Mouse (Mus musculus) adrenal gland, postnatal 4 days (tissue): ENCODE measurements around the gene Epha6. TPM values are rescaled to one million over a fixed set of nuclear protein-coding genes. Genes with fewer than 3 reads are reported as not detected.
A peak's percentile ranks its signal among the peaks of the same experiment; 100 is the strongest.

Source experiments
- DNase-seq, 2 experiments: peaks; one replicate each; pipeline ENCODE4 v3.0.0; 2021 to 2022; ENCODE audit warnings: low spot score in 2 of 2, mixed read lengths in 2 of 2
- microRNA-seq: library from miRNA; unstranded; fragments of <30 nt; microRNA quantifications from one replicate; pipeline ENCODE4 v1.2.0, GENCODE M21; 2021
- total RNA-seq, 2 experiments: library from RNA; stranded (reverse); gene quantifications; 2 replicates each; pipeline ENCODE4 v1.2.3; 2021

The Epha6 gene
- total RNA-seq, 2 experiments from 2014 or later = 0.14 to 0.51 TPM

DNA sequence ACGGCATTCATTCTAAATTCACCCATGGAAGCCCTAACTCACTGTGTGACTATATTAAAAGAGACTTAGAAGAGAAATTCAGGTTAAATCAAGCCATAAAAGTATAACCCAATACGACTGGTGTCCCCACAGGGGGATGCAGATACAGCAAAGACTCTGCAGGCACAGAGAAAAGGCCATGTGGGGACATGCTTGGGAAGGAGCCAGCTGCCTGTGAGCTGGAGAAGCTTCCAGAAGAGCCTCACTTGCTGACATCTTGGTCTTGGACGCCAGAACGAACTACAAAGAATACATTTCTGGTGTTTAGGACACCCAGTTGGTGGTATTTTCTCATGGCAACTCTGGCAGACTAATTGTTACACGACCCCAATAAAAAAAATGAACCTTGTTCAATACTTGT lies 920.2 kb downstream of the Epha6 start:
- no peak for DNase-seq

GRCm38 (mm10) chr16:59683434-59683833 lies 921.9 kb downstream of the Epha6 start:
- peak; percentile 9 to 41 for DNase-seq

DNA sequence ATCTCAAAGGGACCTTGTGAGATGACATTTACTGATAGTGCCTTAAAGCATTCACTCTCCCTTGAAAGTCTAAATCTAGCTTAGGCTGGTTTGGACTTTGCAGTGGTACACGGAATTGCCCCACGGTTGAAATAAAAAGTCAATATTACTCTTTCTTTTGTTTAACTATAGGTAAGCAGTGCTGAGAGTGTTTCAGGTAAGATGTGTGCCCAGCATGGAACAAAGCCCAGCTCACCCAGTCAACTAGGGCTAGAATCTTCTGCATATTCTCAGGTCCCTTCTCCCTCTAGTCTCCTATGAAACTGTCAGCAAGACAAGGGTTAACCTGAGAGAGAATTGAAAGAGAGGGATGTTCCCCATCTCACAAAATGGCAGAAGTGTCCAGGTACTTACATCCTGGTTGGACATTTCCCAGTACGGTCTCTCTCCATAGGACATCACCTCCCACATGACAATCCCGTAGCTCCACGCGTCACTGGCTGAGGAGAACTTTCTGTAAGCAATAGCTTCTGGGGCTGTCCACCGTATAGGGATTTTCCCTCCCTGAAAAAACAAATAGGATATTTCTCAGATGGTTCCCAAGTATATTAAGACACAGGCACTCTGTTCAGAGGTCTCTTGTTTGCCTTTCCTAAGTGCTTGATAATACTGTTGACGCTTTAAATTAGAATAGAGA lies 923.0 kb downstream of the Epha6 start:
- DNase-seq = no peak

GRCm38 (mm10) chr16:59666938-59667337 lies 938.4 kb downstream of the Epha6 start:
- no peak for DNase-seq

DNA sequence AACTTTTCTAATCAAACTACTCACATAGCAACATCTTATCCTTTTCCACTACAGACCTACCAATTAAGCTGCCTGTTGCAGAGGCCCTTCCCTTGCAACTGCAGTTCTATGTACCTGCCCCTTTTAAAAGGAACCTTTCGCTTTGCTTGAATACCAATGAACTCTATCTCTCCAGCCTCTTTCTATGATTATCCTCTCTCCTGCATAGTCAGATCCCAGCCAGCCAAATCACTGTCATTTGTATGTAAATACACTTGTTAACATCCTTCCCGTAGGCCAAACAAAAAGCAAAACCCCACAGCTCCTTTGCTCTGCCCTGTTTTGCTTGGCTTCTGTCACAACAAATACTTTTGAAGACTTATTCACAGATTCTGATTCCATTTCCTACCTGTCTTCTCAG lies 961.6 kb downstream of the Epha6 start:
- no peak for DNase-seq

GRCm38 (mm10) chr16:59639985-59640384 lies 965.3 kb downstream of the Epha6 start:
- DNase-seq = no peak

DNA sequence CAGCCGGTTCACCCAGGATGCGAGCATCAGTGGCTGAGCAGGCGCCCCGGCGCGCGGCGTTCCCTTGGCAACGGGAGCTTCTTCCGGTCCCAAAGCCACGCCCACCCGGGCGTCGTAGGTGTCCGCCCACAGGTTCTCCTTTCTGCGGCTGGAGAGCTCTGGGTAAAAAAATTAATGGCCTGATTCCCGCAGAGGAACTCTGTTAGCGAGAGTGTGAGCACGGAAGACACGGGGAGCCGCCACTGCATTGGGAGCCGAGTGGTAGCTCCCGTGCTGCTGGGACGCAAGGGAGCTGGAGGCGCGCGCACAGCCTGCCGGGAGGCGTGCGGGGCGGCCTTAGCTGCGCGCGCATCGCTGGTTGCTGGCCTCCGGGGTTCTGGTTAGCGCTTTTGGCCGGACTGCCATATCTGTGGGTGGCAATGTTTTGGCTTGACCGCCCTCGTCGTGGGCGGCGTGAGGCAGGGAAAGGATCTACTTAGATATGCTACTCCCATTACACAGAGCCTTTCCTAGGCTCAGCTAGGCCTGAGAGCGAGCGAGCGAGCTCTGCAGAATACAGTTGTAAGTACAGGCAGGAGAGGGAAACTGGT lies 966.1 kb downstream of the Epha6 start, which contains the start of gene Arl6:
Gene Arl6, minus strand, starts transcription at position 290 of the 590 bp plus-strand sequence.
- DNase-seq = peak; percentile 86

DNA sequence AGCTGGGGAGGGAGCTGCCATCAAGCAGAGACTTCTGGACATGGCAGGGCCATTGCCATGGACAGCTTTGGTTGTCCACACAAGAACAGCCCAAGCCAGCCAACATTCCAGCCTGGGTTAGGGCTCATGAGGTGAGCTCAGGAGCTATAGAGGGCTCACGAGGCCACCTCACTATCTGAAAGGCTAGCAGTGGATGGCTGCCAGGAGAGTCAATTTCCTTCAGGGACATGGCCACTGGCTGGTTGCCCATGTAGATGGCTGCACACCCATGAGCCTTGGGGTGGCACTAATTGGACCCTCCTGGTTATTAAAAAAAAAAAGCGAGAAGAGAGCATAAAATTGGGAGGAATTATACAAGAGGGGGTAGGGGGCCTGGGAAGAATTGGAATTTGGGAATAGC lies 970.7 kb downstream of the Epha6 start:
- no peak for DNase-seq

GRCm38 (mm10) chr16:59621554-59621953 lies 983.8 kb downstream of the Epha6 start:
- DNase-seq = no peak

DNA sequence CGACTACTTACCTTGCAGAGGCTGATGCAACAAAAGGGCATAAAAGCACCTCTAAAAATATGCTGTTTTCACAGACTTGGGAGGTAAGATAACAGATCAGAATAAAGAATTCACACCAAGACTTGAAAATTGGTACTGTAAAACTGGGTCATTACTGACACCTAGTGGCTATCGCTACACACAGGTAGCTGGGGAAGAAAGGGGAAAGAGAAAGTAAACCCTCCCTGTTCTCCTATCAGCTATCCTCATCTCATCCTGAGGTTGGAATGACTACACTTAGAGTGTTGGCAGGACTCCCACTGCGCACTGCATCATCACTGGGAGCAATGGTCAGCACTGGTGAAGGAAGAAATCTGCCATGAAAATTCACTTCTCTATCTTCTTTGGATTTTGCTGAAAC lies 988.2 kb downstream of the Epha6 start:
- no peak for DNase-seq

GRCm38 (mm10) chr16:59615675-59616074 lies 989.7 kb downstream of the Epha6 start:
- DNase-seq = no peak

DNA sequence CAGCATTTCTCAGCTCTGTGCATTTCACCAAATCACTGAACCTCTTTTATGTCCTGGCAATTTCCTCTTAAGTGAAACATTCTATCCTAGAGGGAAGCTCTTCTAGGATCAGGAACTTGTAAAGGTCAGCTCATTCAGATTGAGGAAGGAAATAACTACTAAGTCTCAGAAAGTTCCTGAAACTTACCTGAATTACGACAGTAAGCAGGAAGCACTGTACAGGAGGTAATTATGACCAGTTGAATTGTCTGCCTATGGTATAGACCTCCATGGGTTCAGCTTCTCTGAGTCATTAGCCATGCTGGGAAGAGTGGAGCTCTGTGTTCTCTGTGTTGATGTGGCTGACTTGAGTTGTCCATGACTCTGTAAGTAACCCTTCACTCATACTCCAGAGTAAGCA lies 994.6 kb downstream of the Epha6 start:
- no peak for DNase-seq

GRCm38 (mm10) chr16:59604078-59604781 lies 1001.1 kb downstream of the Epha6 start:
- DNase-seq = no peak

Small RNA genes within 50 kb of the gene (microRNA-seq; reads per million reads assigned to microRNA genes)
- gene Gm24755 = not detected
